Mouse (Mus musculus) cerebellum, adult 2 months (tissue): ENCODE results near the gene Hacd2. TPM values are rescaled to one million over a fixed set of nuclear protein-coding genes. Genes with fewer than 3 reads are reported as not detected.
A peak's percentile ranks its signal among the peaks of the same experiment; 100 is the strongest.

Experiments used
- DNase-seq, 2 experiments: peaks; one replicate each; pipeline ENCODE4 v3.0.0; 2021
- H3K27ac ChIP-seq: fragments of 200-500 bp; 2 replicates; pipeline ENCODE4 v1.5.1; 2012; ENCODE audit warnings: low read length, control low read depth, inconsistent platforms; ENCODE audit not compliant: insufficient read depth
- H3K27me3 ChIP-seq: fragments of 200-500 bp; 2 replicates; pipeline ENCODE4 v1.6.1; 2012; ENCODE audit warnings: inconsistent platforms, mild to moderate bottlenecking, low read length, moderate library complexity; ENCODE audit not compliant: control insufficient read depth, insufficient read depth
- H3K4me1 ChIP-seq: fragments of 200-500 bp; 2 replicates; pipeline ENCODE4 v1.6.1; 2011; ENCODE audit warnings: low read length; ENCODE audit not compliant: control insufficient read depth, insufficient read depth
- H3K4me3 ChIP-seq: fragments of 200-500 bp; replicated peaks from 2 replicates; pipeline ENCODE3; 2011; ENCODE audit warnings: mild to moderate bottlenecking, low read depth, low read length, control low read depth; ENCODE audit not compliant: insufficient read depth
- CTCF ChIP-seq: fragments of 200-500 bp; IDR thresholded peaks from 2 replicates; pipeline ENCODE4 v1.5.1; 2011; ENCODE audit warnings: low read depth, mild to moderate bottlenecking, control low read depth, low read length, moderate library complexity, borderline replicate concordance; ENCODE audit not compliant: insufficient read depth
- POLR2A ChIP-seq: fragments of 200-500 bp; IDR thresholded peaks from 2 replicates; pipeline ENCODE4 v1.6.1; 2011; ENCODE audit warnings: low read length, control low read depth, borderline replicate concordance; ENCODE audit not compliant: insufficient read depth
- WGBS: fragments of 180-500 bp; shearing (Covaris S2); methylation state at CpG from one replicate; pipeline ENCODE4 v1.1.7; 2018; 5-methylcytosine and 5-hydroxymethylcytosine counted together
- polyA plus RNA-seq: library from polyadenylated mRNA; depleted of rRNA; stranded (reverse); fragments of >200 nt; gene quantifications from 2 replicates; pipeline ENCODE4 v1.2.3, GENCODE M21; 2012

Gene Hacd2
- polyA plus RNA-seq, 1 experiment, result 33.1 TPM

GRCm38 (mm10) chr16:34985031-34985346 is 37.2 kb upstream of the Hacd2 start:
- WGBS, result 85% methylated on average over 2 of the region's 2 CpGs
- no peak for TF ChIP-seq POLR2A
- no peak for TF ChIP-seq CTCF
- no peak overlapping the region for H3K27ac ChIP-seq
- no peak for DNase-seq
- no peak overlapping the region for H3K4me3 ChIP-seq
- no peaks in the 10 kb centered on the region for H3K27me3 ChIP-seq
- no peaks in the 10 kb centered on the region for H3K4me1 ChIP-seq

- no peak for TF ChIP-seq CTCF
- TF ChIP-seq POLR2A, result no peak
- 92% methylated on average over 13 of the region's 13 CpGs for WGBS
- Histone ChIP-seq H3K4me3 (no peak overlapping the region), H3K4me1 (no peaks in the 10 kb centered on the region), H3K27me3 (no peaks in the 10 kb centered on the region), H3K27ac (no peak overlapping the region)
- DNase-seq, result no peak
Observed at GRCm38 (mm10) chr16:34986211-34986825, 35.9 kb upstream of the Hacd2 start.

GRCm38 (mm10) chr16:34991365-34991764 is 30.9 kb upstream of the Hacd2 start:
- H3K4me1 ChIP-seq, result no peaks in the 10 kb centered on the region
- H3K4me3 ChIP-seq, result no peak overlapping the region
- H3K27me3 ChIP-seq, result no peaks in the 10 kb centered on the region
- WGBS, result 87% methylated on average over 3 of the region's 3 CpGs
- TF ChIP-seq POLR2A (no peak), CTCF (no peak)
- no peak for DNase-seq
- H3K27ac ChIP-seq, result no peak overlapping the region

- Histone ChIP-seq H3K4me1 (no peaks in the 10 kb centered on the region; the same call in 1 of the 2 replicates), H3K4me3 (no peak overlapping the region), H3K27ac (no peak overlapping the region), H3K27me3 (no peaks in the 10 kb centered on the region)
- peak in 1 of 2 experiments; percentile 20 for DNase-seq
- 66% methylated on average over 5 of the region's 5 CpGs for WGBS
- TF ChIP-seq POLR2A, result no peak
- no peak for TF ChIP-seq CTCF
Observed at GRCm38 (mm10) chr16:34992854-34993253, 29.4 kb upstream of the Hacd2 start.

- no peaks in the 10 kb centered on the region; the same call in 1 of the 2 replicates for H3K4me1 ChIP-seq
- WGBS, result 92% methylated on average over 10 of the region's 10 CpGs
- no peak overlapping the region for H3K27ac ChIP-seq
- H3K4me3 ChIP-seq, result no peak overlapping the region
- no peak for TF ChIP-seq POLR2A
- no peak for TF ChIP-seq CTCF
- no peak for DNase-seq
- no peaks in the 10 kb centered on the region for H3K27me3 ChIP-seq
Observed at GRCm38 (mm10) chr16:34993694-34994330, 28.4 kb upstream of the Hacd2 start.

GRCm38 (mm10) chr16:34994641-34995141 is 27.5 kb upstream of the Hacd2 start:
- H3K4me1 ChIP-seq, result no peaks in the 10 kb centered on the region; the same call in 1 of the 2 replicates
- no peak overlapping the region for H3K27ac ChIP-seq
- H3K4me3 ChIP-seq, result no peak overlapping the region
- DNase-seq, result no peak
- TF ChIP-seq CTCF (no peak), POLR2A (no peak)
- 84% methylated on average over 9 of the region's 9 CpGs for WGBS
- no peaks in the 10 kb centered on the region for H3K27me3 ChIP-seq

- DNase-seq, result peak; percentile 40 to 58
- Histone ChIP-seq H3K27ac (no peak overlapping the region), H3K27me3 (no peaks in the 10 kb centered on the region), H3K4me1 (no peaks in the 10 kb centered on the region; the same call in 1 of the 2 replicates), H3K4me3 (no peak overlapping the region)
- WGBS, result 14% methylated on average over 5 of the region's 5 CpGs
- TF ChIP-seq CTCF (no peak), POLR2A (no peak)
Observed at GRCm38 (mm10) chr16:34996133-34996532, 26.1 kb upstream of the Hacd2 start.

- Histone ChIP-seq H3K27me3 (no peaks in the 10 kb centered on the region), H3K4me1 (no peaks in the 10 kb centered on the region; the same call in 1 of the 2 replicates), H3K27ac (no peak overlapping the region), H3K4me3 (no peak overlapping the region)
- 61% methylated on average over 4 of the region's 4 CpGs for WGBS
- DNase-seq, result no peak
- no peak for TF ChIP-seq POLR2A
- TF ChIP-seq CTCF, result no peak
Observed at GRCm38 (mm10) chr16:34997052-34997451, 25.2 kb upstream of the Hacd2 start.
